Comparison of ENCODE assay signal across 8 mouse cellular contexts in the genomic region with DNA sequence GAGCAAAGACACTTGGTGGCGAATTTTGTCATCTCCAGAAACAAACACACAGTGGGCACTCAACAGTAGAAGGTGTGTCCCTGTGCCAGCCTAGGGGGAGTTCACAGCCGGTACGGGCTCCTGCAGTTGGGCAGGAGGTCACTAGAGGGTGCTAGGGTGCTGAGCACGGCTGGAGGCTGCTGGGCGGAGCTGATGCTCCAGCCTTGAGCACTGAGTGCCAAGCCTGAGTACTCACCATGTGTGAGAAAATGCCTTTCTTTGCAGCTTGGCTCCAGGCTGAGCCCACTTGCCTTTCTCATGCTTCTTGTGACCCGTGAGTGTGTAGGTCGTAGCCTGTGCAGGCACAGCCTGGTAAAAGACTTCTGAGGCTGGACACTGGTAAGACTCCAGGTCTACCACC. TPM values are rescaled to one million over a fixed set of nuclear protein-coding genes. Genes with fewer than 3 reads are reported as not detected.
A peak's percentile ranks its signal among the peaks of the same experiment; 100 is the strongest.
DNase-seq lines count a peak whose midpoint lies in the region; ATAC-seq lines count a peak whose summit lies in the region.

No protein-coding gene starts in this region.

- peaks cover 4% of the 10 kb centered on the region for H3K9me3 ChIP-seq in megakaryocyte, embryonic 14.5 days

- no peaks in the 10 kb centered on the region for H3K27me3 ChIP-seq in megakaryocyte, embryonic 14.5 days (replicated peaks)

- H3K4me3 ChIP-seq in megakaryocyte, embryonic 14.5 days (replicated peaks) = peak overlapping the region; percentile 82

- peak; percentile 82 for DNase-seq in T-cell, adult 2 months (ENCODE audit: low spot score)
- DNase-seq in gastrocnemius, postnatal 10 days = peak; percentile 88
- peak; percentile 86 for DNase-seq in induced T-regulatory cell, adult 2 months (ENCODE audit: low read depth)
- DNase-seq in left cerebral cortex, adult 9 months (ENCODE audit: low spot score in 2 of 2) = peak; percentile 68 to 89
- peak; percentile 88 to 90 for DNase-seq in right cerebral cortex, postnatal 10 days (ENCODE audit: low spot score in 2 of 2)
- DNase-seq in urinary bladder, postnatal 25 days (ENCODE audit: low spot score) = peak; percentile 88

- ATAC-seq in common myeloid progenitor, adult 5-6 weeks (replicated peaks; ENCODE audit: low read depth, poor library complexity, severe bottlenecking) = peak; percentile 93

- peaks cover 76% of the 10 kb centered on the region for H3K4me1 ChIP-seq in megakaryocyte, embryonic 14.5 days

- H3K36me3 ChIP-seq in megakaryocyte, embryonic 14.5 days (replicated peaks; ENCODE audit: low read length) = peaks cover 7% of the 10 kb centered on the region

RNA-seq across cellular contexts. Expression of a gene that starts 14.6 kb away (rescaled TPM):
- 3.8 TPM in 2 replicates for total RNA-seq in common myeloid progenitor, adult 5-6 weeks (2017)
- total RNA-seq in gastrocnemius, postnatal 10 days (2021) = 1 to 10 TPM; 3.5 to 5.2 TPM
- 11.6 and 15.8 TPM in 2 replicates for polyA plus RNA-seq in megakaryocyte, embryonic 14.5 days (2012; ENCODE audit: insufficient read depth, low replicate concordance)

RNA-seq across cellular contexts. Expression of a gene that starts 20.6 kb away (rescaled TPM):
- total RNA-seq in common myeloid progenitor, adult 5-6 weeks (2017) = 0.92 TPM in 1 of 2 replicates, not detected in the other
- total RNA-seq in gastrocnemius, postnatal 10 days (2021) = 1 to 10 TPM; 1.6 TPM
- not detected in 2 replicates for polyA plus RNA-seq in megakaryocyte, embryonic 14.5 days (2012; ENCODE audit: insufficient read depth, low replicate concordance)

RNA-seq across cellular contexts. Expression of a gene that starts 20.9 kb away (rescaled TPM):
- 1.3 and 3.0 TPM in 2 replicates for total RNA-seq in common myeloid progenitor, adult 5-6 weeks (2017)
- 1 to 10 TPM; 2.9 to 4.2 TPM for total RNA-seq in gastrocnemius, postnatal 10 days (2021)
- polyA plus RNA-seq in megakaryocyte, embryonic 14.5 days (2012; ENCODE audit: insufficient read depth, low replicate concordance) = 2.9 TPM in 1 of 2 replicates, not detected in the other

Comparison
In these comparisons a context has a peak if more than half of its experiments do, and no peak if none do; other contexts are left out.
1. Peak in every context shown above with its lines: DNase-seq, ATAC-seq and H3K4me3 ChIP-seq.